Mouse (Mus musculus): ENCODE measurements at regions not wholly inside any gene's neighbourhood (a gene's known extent, or its start where the extent isn't known, plus 50 kb on each side); places are given as distances from the start of the nearest gene placed in this dataset.
A peak's percentile ranks its signal among the peaks of the same experiment; 100 is the strongest.

DNA sequence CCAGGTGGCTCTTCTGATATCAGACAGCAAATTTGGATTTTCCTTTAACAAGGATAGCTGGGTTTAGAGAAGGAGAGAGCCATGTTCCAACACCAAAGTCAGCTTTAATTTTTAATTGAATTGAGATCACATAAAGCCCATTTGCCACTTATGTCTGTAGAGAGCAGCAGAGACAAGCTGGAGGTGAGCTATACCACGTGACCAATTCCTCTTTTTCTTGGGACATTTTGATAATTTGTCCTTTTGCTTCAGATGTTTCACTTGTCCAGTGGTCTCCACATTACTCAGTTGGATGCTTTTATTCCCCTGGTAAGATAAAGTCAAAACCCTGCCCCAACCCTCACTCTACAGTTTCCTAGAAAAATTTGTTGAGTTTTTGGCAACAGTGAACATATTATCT is 248.6 kb upstream of the Ndst4 start:
- Histone ChIP-seq H3K27me3 (ENCODE audit: control insufficient read depth, insufficient read depth, low read depth, low read length) (no peaks in the 10 kb centered on the region), H3K9me3 (replicated peaks; ENCODE audit: control insufficient read depth, low read length) (no peaks in the 10 kb centered on the region), H3K9ac (ENCODE audit: low read depth, low read length) (no peak overlapping the region), H3K4me2 (ENCODE audit: low read depth, low read length) (no peak overlapping the region), H3K36me3 (ENCODE audit: control insufficient read depth, insufficient read depth) (no peaks in the 10 kb centered on the region), H3K4me1 (ENCODE audit: control insufficient read depth, low read depth, low read length) (no peaks in the 10 kb centered on the region), H3K27ac (ENCODE audit: low read length) (no peak overlapping the region), H3K4me3 (ENCODE audit: low read depth, low read length) (no peak overlapping the region)
- 28% methylated on average over 1 of the region's 1 CpGs for WGBS (ENCODE audit: insufficient replicate concordance)
- no peak for ATAC-seq (ENCODE audit: low read depth)

DNA sequence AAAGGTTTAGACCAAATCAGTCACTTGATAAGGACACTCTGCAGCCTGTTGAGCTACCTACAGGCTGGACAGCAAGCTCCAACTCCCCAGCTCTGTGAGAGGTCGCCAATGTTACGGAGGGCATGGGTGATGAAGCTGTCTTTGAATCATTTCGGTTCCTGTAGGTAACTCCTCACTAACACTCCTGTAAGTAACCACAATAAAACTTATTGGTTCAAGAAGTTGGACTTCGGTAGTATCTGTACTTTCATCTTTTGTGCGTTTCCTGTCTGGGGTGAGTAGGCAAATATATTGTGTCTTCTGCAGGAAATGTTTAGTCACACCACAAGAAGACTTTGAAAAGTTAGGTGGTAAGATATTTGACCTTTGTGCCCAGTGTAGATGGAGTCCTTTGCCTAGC is 244.1 kb upstream of the Ndst4 start:
- Histone ChIP-seq H3K27me3 (ENCODE audit: control insufficient read depth, insufficient read depth, low read depth, low read length) (no peaks in the 10 kb centered on the region), H3K27ac (ENCODE audit: low read length) (no peak overlapping the region), H3K9ac (ENCODE audit: low read depth, low read length) (no peak overlapping the region), H3K4me1 (ENCODE audit: control insufficient read depth, low read depth, low read length) (no peaks in the 10 kb centered on the region), H3K4me2 (ENCODE audit: low read depth, low read length) (no peak overlapping the region), H3K9me3 (replicated peaks; ENCODE audit: control insufficient read depth, low read length) (no peaks in the 10 kb centered on the region), H3K36me3 (ENCODE audit: control insufficient read depth, insufficient read depth) (no peaks in the 10 kb centered on the region), H3K4me3 (ENCODE audit: low read depth, low read length) (no peak overlapping the region)
- WGBS (ENCODE audit: insufficient replicate concordance): 30% methylated on average over 5 of the region's 5 CpGs
- no peak for ATAC-seq (ENCODE audit: low read depth)

DNA sequence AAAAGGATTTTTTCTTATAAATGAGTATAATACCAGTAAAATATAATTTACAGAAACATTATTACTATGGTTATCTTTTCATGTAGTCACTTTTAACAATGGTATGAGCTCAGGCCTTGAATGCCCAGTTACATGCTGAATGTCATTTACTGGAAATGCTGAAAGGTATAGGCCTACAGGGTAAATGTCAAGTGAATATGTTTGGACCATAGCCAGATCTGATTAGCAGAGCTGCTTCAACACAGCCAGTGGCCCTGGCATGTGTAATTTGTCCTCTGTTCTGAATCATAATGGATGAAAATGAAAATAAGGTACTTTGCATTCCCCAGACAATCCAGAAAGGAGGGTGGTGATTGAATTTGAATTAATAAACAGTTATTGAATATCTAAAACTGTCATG is 213.3 kb upstream of the Ndst4 start:
- Histone ChIP-seq H3K4me2 (ENCODE audit: low read depth, low read length) (no peak overlapping the region), H3K36me3 (ENCODE audit: control insufficient read depth, insufficient read depth) (no peaks in the 10 kb centered on the region), H3K4me3 (ENCODE audit: low read depth, low read length) (no peak overlapping the region), H3K4me1 (ENCODE audit: control insufficient read depth, low read depth, low read length) (no peaks in the 10 kb centered on the region), H3K9me3 (replicated peaks; ENCODE audit: control insufficient read depth, low read length) (no peaks in the 10 kb centered on the region), H3K27ac (ENCODE audit: low read length) (no peak overlapping the region), H3K9ac (ENCODE audit: low read depth, low read length) (no peak overlapping the region), H3K27me3 (ENCODE audit: control insufficient read depth, insufficient read depth, low read depth, low read length) (no peaks in the 10 kb centered on the region)
- ATAC-seq (ENCODE audit: low read depth): no peak

DNA sequence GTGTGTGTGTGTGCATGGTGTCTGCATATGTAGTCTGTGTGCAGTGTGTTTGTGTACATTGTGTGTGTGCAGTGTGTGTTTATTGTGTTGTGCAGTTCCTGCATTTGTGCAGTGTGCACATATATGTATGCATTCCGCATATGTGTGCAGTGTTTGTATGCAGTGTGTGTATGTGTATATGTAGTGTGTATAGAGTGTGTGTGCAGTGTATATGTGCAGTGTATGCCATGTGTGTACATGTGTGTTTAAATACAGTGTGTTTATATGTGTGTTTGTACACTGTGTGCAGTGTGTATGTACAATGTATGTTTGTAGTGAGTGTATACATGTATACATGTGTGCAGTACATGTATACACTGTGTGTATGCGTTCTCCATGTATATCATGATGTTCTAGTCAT is 183.0 kb upstream of the Ndst4 start:
- Histone ChIP-seq H3K27me3 (ENCODE audit: control insufficient read depth, insufficient read depth, low read depth, low read length) (no peaks in the 10 kb centered on the region), H3K4me3 (ENCODE audit: low read depth, low read length) (no peak overlapping the region), H3K9me3 (replicated peaks; ENCODE audit: control insufficient read depth, low read length) (no peaks in the 10 kb centered on the region), H3K27ac (ENCODE audit: low read length) (no peak overlapping the region), H3K36me3 (ENCODE audit: control insufficient read depth, insufficient read depth) (no peaks in the 10 kb centered on the region), H3K4me1 (ENCODE audit: control insufficient read depth, low read depth, low read length) (no peaks in the 10 kb centered on the region), H3K4me2 (ENCODE audit: low read depth, low read length) (no peak overlapping the region), H3K9ac (ENCODE audit: low read depth, low read length) (no peak overlapping the region)
- WGBS (ENCODE audit: insufficient replicate concordance): 81% methylated on average over 2 of the region's 2 CpGs
- ATAC-seq (ENCODE audit: low read depth): peak; percentile 30

DNA sequence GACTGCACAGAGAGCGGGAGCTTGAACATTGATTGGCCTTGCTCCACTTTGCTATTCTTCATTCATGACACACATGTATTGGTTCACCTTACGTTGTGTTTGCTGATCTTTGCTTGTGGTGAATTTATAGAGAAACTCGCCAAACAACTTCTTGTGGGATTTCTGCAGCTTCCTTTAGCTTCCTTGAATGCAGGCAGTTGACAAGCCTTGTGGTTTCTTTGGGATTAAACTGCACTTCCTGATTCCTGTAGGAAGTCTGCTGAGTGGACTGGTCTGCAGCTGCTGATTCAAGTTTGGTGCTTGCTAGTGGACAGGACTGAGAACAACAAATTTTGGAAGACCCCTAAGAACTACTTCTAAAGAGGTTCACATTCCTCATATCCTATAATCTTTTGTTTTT is 152.8 kb upstream of the Ndst4 start:
- no peak overlapping the region for H3K9ac ChIP-seq (ENCODE audit: low read depth, low read length)
- H3K27ac ChIP-seq (ENCODE audit: low read length): no peak overlapping the region
- H3K27me3 ChIP-seq (ENCODE audit: control insufficient read depth, insufficient read depth, low read depth, low read length): no peaks in the 10 kb centered on the region
- WGBS (ENCODE audit: insufficient replicate concordance): 49% methylated on average over 3 of the region's 3 CpGs
- no peak for ATAC-seq (ENCODE audit: low read depth)
- no peaks in the 10 kb centered on the region for H3K4me1 ChIP-seq (ENCODE audit: control insufficient read depth, low read depth, low read length)
- H3K9me3 ChIP-seq (replicated peaks; ENCODE audit: control insufficient read depth, low read length): no peaks in the 10 kb centered on the region
- H3K36me3 ChIP-seq (ENCODE audit: control insufficient read depth, insufficient read depth): no peaks in the 10 kb centered on the region
- H3K4me2 ChIP-seq (ENCODE audit: low read depth, low read length): no peak overlapping the region
- no peak overlapping the region for H3K4me3 ChIP-seq (ENCODE audit: low read depth, low read length)

DNA sequence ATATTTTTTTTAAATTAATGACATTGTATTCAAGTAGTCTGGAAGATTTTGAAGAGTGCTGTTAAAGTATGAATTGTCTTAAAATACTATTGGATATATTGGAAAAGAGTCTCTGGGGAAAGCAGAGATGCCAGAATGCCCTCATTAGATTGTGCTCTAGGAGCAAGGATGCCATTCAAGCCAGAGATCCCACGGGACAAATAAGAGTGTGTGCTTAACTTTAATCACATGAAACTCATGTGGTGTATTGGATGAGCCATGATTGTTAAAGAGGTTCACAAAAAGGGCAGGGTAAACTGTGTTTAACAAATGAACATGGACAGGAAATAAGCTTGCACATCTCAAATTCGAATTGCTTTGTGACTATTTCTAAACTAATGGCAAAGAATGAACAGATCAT is 143.0 kb upstream of the Ndst4 start:
- no peaks in the 10 kb centered on the region for H3K27me3 ChIP-seq (ENCODE audit: control insufficient read depth, insufficient read depth, low read depth, low read length)

DNA sequence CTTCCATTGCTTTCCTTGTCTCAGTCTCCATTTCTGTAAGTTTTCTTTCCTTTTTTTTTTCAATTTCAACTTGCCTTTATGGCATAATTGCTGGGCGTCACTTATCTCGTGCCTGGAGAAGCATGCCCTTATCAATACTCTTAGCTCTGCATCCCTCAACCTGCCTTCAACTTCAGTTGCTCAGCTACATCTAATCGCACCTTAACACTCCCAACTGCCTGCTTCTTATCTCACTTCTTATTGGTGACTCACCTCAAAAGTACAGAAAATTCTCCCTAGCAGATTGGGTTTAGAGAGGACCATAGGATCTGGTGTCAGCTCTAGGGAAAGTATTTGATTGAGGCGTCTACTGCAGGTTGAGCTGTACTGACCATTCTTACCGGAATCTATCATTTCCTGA is 133.2 kb upstream of the Ndst4 start:
- peak overlapping the region; percentile 62 for H3K4me2 ChIP-seq (ENCODE audit: low read depth, low read length)

More for the DNA sequence above, 143.0 kb upstream of the Ndst4 start:
- no peak overlapping the region for H3K9ac ChIP-seq (ENCODE audit: low read depth, low read length)
- H3K4me1 ChIP-seq (ENCODE audit: control insufficient read depth, low read depth, low read length): no peaks in the 10 kb centered on the region
- ATAC-seq (ENCODE audit: low read depth): no peak
- H3K9me3 ChIP-seq (replicated peaks; ENCODE audit: control insufficient read depth, low read length): no peaks in the 10 kb centered on the region
- H3K4me2 ChIP-seq (ENCODE audit: low read depth, low read length): no peak overlapping the region
- H3K27ac ChIP-seq (ENCODE audit: low read length): no peak overlapping the region
- H3K36me3 ChIP-seq (ENCODE audit: control insufficient read depth, insufficient read depth): no peaks in the 10 kb centered on the region
- no peak overlapping the region for H3K4me3 ChIP-seq (ENCODE audit: low read depth, low read length)
- 55% methylated on average over 2 of the region's 2 CpGs for WGBS (ENCODE audit: insufficient replicate concordance)

DNA sequence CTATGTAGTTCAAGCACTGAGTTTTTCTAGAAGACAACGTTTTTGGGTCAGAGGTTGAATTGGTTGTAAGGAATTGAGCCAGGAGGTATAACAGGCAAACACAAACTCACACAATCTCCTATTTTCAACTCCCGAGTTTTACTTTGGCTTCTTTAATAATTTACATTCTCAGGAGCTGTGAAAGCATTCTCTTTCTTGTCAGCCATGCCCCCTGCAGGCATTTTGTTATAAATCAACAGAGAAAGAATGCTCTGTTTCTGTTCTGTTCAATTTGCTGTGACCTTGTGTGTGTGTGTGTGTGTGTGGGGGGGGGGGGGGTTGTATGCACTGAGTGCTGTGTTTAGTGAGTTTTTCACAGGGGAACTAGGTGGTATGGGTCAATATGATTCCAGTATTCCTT is 132.7 kb upstream of the Ndst4 start:
- H3K27ac ChIP-seq (ENCODE audit: low read length): peak overlapping the region; percentile 95
- H3K9me3 ChIP-seq (replicated peaks; ENCODE audit: control insufficient read depth, low read length): no peaks in the 10 kb centered on the region
- WGBS (ENCODE audit: insufficient replicate concordance): 7% methylated on average over 2 of the region's 2 CpGs
- ATAC-seq (ENCODE audit: low read depth): peak; percentile 18
- H3K27me3 ChIP-seq (ENCODE audit: control insufficient read depth, insufficient read depth, low read depth, low read length): no peaks in the 10 kb centered on the region
- H3K9ac ChIP-seq (ENCODE audit: low read depth, low read length): peak overlapping the region; percentile 44
- peaks cover 15% of the 10 kb centered on the region for H3K4me1 ChIP-seq (ENCODE audit: control insufficient read depth, low read depth, low read length)
- H3K36me3 ChIP-seq (ENCODE audit: control insufficient read depth, insufficient read depth): no peaks in the 10 kb centered on the region
- peak overlapping the region; percentile 62 for H3K4me2 ChIP-seq (ENCODE audit: low read depth, low read length)
- peak overlapping the region; percentile 37 for H3K4me3 ChIP-seq (ENCODE audit: low read depth, low read length)

More for the DNA sequence above, 133.2 kb upstream of the Ndst4 start:
- H3K36me3 ChIP-seq (ENCODE audit: control insufficient read depth, insufficient read depth): no peaks in the 10 kb centered on the region
- 19% methylated on average over 5 of the region's 5 CpGs for WGBS (ENCODE audit: insufficient replicate concordance)
- peak overlapping the region; percentile 37 for H3K4me3 ChIP-seq (ENCODE audit: low read depth, low read length)
- H3K27ac ChIP-seq (ENCODE audit: low read length): peak overlapping the region; percentile 95
- H3K9ac ChIP-seq (ENCODE audit: low read depth, low read length): peak overlapping the region; percentile 44
- ATAC-seq (ENCODE audit: low read depth): peak; percentile 99
- H3K9me3 ChIP-seq (replicated peaks; ENCODE audit: control insufficient read depth, low read length): no peaks in the 10 kb centered on the region
- H3K27me3 ChIP-seq (ENCODE audit: control insufficient read depth, insufficient read depth, low read depth, low read length): no peaks in the 10 kb centered on the region
- H3K4me1 ChIP-seq (ENCODE audit: control insufficient read depth, low read depth, low read length): peaks cover 15% of the 10 kb centered on the region

DNA sequence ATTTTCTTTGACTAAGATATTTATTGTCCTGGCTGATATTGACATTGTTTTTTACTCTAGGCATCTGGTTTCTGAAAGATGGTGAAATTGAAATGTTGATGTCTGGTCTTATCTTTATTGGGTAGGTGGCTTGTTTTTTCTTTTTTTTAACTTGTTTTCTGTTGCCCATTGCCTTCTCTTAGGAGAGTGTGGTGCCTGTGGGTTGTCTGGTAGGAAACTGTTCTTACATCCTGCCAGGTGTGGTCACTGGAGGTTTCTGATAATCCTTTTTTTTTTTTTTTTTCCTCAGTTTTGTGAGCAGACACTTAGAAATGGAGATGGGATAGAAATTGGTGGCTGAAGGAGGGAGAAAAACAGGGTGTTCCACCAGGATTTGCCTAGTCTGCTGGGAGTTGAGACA is 125.3 kb upstream of the Ndst4 start:
- ATAC-seq (ENCODE audit: low read depth): peak; percentile 60

DNA sequence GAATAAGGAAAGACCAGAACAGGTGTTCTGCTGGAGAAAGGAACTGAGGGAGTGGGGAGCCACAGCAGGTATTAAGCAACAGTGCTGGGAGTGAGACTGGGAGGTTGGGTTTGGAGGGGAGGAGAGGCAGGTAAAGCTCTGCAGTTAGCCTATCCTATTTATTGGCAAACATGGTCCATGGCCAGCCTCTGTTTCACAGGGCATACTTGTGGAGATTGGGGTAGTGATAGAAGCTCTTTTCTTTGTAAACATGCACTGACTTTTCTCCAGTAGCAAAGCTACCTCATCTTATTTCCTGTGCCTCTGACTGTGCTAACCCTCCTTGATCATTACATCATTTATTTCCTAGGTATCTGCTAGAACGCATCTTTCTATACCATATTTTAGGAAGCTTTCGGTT is 124.9 kb upstream of the Ndst4 start:
- Histone ChIP-seq H3K9ac (ENCODE audit: low read depth, low read length) (no peak overlapping the region; the same call in 1 of the 2 replicates), H3K4me3 (ENCODE audit: low read depth, low read length) (no peak overlapping the region), H3K27me3 (ENCODE audit: control insufficient read depth, insufficient read depth, low read depth, low read length) (no peaks in the 10 kb centered on the region), H3K4me1 (ENCODE audit: control insufficient read depth, low read depth, low read length) (peaks cover 11% of the 10 kb centered on the region), H3K4me2 (ENCODE audit: low read depth, low read length) (no peak overlapping the region), H3K36me3 (ENCODE audit: control insufficient read depth, insufficient read depth) (no peaks in the 10 kb centered on the region), H3K9me3 (replicated peaks; ENCODE audit: control insufficient read depth, low read length) (no peaks in the 10 kb centered on the region), H3K27ac (ENCODE audit: low read length) (peak overlapping the region; percentile 25)
- ATAC-seq (ENCODE audit: low read depth): peak; percentile 41
- WGBS (ENCODE audit: insufficient replicate concordance): 85% methylated on average over 2 of the region's 2 CpGs

More for the DNA sequence above, 125.3 kb upstream of the Ndst4 start:
- H3K9me3 ChIP-seq (replicated peaks; ENCODE audit: control insufficient read depth, low read length): no peaks in the 10 kb centered on the region
- H3K4me1 ChIP-seq (ENCODE audit: control insufficient read depth, low read depth, low read length): peaks cover 11% of the 10 kb centered on the region
- no peaks in the 10 kb centered on the region for H3K36me3 ChIP-seq (ENCODE audit: control insufficient read depth, insufficient read depth)
- H3K27ac ChIP-seq (ENCODE audit: low read length): peak overlapping the region; percentile 25
- H3K4me2 ChIP-seq (ENCODE audit: low read depth, low read length): no peak overlapping the region
- H3K27me3 ChIP-seq (ENCODE audit: control insufficient read depth, insufficient read depth, low read depth, low read length): no peaks in the 10 kb centered on the region
- no peak overlapping the region for H3K4me3 ChIP-seq (ENCODE audit: low read depth, low read length)
- H3K9ac ChIP-seq (ENCODE audit: low read depth, low read length): no peak overlapping the region; the same call in 1 of the 2 replicates
